Mouse (Mus musculus) retina, adult 2 months (tissue): ENCODE data around the gene Gm10770.
"Not testable (repeated sequence)": the region's sequence is repeated elsewhere in the genome, so short reads cannot be mapped to it uniquely, and the experiment has no call there.

Experiments
- DNase-seq: peaks from one replicate; pipeline ENCODE4 v3.0.0-alpha.2; 2012; ENCODE audit warnings: low read depth, low spot score

Gene Gm10770

DNA sequence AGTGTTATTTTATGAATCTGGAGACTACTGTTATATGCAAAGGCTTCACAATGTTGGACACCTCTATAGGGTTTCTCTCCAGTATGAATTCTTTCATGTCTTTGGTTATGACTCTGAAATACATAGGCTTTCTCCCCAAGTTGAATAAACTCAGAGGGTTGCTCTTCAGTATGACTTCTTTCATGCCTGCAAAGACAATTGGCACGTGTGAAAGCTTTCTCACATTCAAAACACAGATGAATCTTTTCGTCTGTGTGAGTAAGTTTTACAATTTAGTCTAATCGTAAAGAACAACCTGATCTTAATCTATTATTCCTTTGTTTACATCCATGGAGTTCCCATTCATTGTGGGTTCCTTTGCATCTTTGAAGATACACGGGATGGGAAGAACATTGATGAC, at the start of gene Gm10770:
Gene Gm10770 (minus strand): TSS at position 101 of the 400 bp plus-strand sequence.
- not testable (repeated sequence) for DNase-seq

DNA sequence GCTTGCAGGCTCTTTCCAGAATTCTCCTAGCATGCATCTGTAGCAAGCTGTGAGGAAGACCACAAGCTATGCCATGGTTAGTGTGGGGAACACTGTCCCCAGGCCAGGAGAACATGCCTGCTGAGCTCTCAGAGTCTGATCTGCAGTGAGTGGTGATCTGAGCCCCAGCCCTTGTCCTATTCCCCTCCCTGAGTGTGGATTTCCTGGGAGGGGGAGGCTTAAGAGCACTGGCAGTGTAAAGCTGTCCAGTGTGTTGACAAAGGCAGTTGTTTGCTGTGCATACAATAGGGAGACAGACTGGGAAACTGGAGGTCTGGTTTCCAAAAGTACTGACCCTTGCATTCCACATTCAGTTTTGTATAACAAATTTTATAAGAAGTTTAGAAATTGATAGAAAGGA, 43.8 kb upstream of the Gm10770 start:
- DNase-seq = not testable (repeated sequence)

DNA sequence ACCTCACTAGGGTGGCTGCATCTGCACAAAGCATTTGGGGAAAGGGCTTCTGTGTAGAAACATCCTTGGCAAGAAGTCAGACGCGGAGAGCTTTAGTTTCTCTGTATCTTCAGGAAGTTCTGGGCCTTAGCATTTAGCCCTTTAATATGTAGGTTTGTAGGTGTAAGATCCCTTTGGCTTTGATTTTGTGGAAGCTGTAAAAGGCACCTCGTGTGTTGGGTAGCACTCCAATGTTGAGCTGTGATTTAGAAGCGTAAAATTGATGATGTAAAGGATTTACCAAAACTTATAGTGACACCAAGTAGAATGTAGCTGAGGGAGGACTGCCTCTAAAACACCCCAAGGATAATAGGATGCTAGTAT, 38.9 kb upstream of the Gm10770 start:
- DNase-seq = not testable (repeated sequence)

DNA sequence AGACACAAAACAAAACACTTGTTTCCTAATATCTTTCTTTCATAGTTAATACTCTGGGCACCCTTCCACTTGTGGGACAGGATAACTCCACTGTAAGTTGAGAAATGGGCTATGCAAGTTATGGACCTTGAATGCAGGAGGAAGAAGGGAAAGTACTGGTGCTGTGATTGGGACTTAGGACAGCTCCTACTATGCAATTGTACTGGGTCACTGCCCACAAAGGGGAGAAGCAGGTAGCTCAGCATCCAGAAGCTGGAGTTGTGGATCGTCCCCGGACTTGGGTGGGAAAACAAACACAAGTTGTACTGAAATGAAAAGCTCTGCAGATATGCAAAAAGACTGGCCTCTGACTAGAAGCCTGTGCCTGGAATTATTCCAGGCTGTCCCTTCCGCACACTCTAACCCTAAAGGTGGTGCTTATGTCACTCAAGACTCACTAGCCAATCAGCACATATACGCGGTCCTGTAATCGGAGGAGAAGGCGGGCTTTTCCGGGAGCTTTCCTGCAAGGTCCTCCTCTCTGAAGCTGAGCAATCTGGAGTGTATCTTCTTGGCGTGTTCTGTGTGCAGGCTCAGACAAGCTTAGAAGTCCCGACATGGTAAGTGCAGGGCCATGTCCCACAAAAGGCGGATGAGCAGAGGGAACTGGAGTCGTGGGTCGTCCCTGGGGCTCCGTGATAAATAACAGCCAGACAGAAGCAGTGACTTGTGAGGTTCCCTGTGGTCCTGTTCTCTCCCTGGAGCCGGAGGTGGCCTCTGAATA, 38.3 kb upstream of the Gm10770 start, which contains the start of gene Zfp937:
Gene Zfp937 (plus strand): TSS at position 474 of the 763 bp plus-strand sequence.
- DNase-seq = peak; percentile 45

DNA sequence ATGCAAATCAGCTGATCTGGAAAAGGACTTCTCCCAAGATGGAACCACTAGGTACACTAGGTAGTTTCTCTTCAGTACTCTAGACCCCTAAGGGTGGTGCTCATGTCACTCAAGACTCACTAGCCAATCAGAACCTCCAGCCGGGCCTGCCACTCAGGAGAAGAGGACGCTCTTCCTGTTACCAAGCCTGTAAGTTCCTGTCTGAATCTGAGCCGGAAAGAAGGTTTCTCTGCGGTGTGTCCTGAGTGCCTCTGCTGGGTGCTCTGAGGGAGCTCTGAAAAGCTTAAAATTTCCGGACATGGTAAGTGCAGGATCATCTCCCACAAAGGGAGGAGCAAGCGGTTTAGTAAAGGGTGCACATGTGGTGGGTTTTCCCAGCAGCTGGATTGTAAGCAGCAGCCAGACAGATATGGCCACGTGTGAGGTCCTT, 2.1 kb upstream of the Gm10770 start, which contains the start of gene Gm14139:
Gene Gm14139 (plus strand): TSS at position 186 of the 430 bp plus-strand sequence.
- DNase-seq = not testable (repeated sequence)

DNA sequence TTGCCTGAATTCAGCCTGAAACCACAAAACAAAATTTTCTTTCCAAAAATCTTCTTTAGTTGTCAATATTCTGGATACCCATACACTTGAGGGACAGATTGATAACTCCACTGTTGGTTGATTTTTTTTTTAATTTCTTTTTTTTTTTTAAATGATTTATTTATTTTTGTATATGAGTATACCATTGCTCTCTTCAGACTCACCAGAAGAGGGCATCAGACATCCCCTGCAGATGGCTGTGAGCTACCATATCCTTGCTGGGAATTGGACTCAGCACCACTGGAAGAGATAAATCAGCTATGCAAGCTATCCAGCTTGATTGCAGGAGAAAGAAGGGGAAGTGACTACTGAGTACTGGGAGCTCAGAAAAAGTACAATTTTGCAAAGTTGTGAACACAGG, 1.6 kb upstream of the Gm10770 start:
- DNase-seq = not testable (repeated sequence)

DNA sequence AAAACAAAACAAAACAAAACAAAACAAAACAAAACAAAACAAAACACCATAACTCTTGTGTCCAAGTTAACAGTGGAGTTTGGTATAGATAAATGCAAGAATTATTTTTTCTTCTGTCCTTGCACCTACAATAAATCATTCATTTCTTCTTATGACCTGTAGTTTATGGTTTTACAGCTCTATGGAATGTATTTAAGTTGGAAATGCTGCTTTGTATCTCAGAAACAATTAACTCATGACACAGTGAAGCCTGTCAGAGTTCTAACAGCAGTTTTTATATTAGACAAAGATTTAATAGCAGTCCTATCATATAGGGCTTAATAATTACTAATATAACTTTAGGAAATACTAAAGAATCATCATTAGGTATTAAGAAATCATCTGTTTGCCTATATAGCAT, 5.6 kb downstream of the Gm10770 start:
- no peak for DNase-seq

DNA sequence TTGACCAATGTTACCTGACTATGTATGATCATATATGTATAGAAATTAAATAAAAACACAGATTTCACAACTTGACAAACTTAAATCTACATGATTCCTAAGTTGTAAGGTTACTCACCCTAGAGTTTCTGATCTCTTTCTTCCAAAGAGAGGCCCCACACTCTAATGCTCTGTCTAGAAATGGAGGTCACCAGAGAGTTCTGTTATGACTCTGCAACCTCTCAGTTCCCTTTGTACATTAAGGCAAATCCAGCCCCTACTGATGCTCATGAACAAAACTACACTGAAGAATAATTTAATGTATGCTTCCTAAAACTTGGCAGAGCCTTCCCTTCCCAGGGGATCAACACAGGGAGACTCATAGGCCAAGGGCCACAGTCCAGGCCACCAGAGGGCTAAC, 12.8 kb downstream of the Gm10770 start:
- no peak for DNase-seq

DNA sequence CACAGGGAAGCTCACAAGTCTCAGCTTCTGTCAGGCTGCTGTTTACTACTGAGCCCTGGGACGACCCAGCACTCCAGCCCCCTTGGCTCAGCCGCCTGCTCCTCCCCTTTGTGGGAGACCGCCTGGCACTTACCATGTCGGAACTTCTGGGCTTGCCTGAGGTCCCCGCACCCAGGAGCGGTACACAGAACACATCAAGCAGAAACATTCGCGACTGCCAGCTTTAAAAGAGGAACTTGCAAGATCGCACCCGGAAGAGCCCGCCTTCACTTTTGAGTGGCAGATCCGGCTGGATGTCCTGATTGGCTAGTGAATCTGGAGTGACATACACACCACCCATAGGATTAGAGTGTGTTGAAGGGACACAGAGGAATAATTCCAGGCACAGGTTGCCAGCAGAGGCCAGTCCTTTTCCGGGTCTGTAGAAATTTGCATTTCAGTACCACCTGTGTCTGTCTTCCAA, 43.0 kb downstream of the Gm10770 start, which contains the start of gene Zfp120:
Gene Zfp120 (minus strand): TSS at position 274 of the 463 bp plus-strand sequence.
- peak; percentile 85 for DNase-seq

DNA sequence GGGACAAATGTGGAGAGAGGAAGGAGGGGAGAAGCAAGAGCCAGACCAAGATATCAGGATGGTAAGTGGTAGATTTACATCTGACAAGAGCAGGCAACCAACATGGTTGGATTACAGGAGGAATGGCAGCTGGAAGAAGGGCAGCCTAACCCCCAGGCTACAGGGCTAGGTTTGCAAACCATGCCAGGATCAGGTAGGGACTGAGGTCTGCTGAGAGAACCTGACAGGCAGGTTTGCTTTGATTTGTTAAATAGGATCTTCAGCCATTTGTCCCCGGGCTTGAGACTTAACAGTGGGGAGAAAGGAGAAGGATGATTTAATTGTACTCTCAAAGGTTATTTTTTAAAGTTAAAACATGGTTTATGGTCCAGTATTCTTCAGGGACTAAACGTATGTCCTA, 46.7 kb downstream of the Gm10770 start:
- no peak for DNase-seq

DNA sequence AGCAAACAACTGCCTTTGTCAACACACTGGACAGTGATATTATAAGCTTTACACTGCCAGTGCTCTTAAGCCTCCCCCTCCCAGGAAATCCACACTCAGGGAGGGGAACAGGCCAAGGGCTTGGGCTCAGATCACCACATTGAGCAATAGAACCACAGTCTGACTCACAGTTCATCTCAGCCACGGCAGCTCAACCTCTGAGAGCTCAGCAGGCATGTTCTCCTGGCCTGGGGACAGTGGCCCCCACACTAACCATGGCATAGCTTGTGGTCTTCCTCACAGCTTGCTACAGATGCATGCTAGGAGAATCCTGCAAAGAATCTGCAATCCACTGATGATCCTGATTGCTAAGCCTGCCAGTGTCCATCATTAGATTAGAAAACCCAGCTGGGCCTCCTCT, 47.5 kb downstream of the Gm10770 start:
- not testable (repeated sequence) for DNase-seq
